Mouse (Mus musculus) forebrain, embryonic 11.5 days (tissue): Measurements from ENCODE around the gene Ints11. TPM values are rescaled to one million over a fixed set of nuclear protein-coding genes. Genes with fewer than 3 reads are reported as not detected.

Experiments used
- ATAC-seq: fragments of 200-750 bp; cut with Nextera tagmentation; replicated peaks from 2 replicates; pipeline ENCODE4 v1.8.0; 2017; ENCODE audit warnings: moderate TSS enrichment; ENCODE audit not compliant: low FRiP score
- DNase-seq: peaks from one replicate; pipeline ENCODE4 v3.0.0-alpha.2; 2017; ENCODE audit warnings: low spot score
- H3K27ac ChIP-seq: fragments of 300-500 bp; sonication (generic); 2 replicates; pipeline ENCODE4 v1.5.1; 2014; ENCODE audit warnings: low read depth, low read length
- H3K27me3 ChIP-seq: fragments of 300-500 bp; sonication (generic); 2 replicates; pipeline ENCODE4 v1.6.1; 2014; ENCODE audit warnings: mild to moderate bottlenecking, low read length, mixed read lengths; ENCODE audit not compliant: control insufficient read depth, insufficient read depth
- H3K36me3 ChIP-seq: fragments of 300-500 bp; sonication (generic); 2 replicates; pipeline ENCODE4 v1.6.1; 2014; ENCODE audit warnings: mild to moderate bottlenecking, low read length, moderate library complexity, mixed read lengths; ENCODE audit not compliant: control insufficient read depth, insufficient read depth
- H3K4me1 ChIP-seq: fragments of 300-500 bp; sonication (generic); replicated peaks from 2 replicates; pipeline ENCODE4 v1.6.1; 2014; ENCODE audit warnings: low read length, mixed read lengths; ENCODE audit not compliant: control insufficient read depth, insufficient read depth
- H3K4me2 ChIP-seq: fragments of 300-500 bp; sonication (generic); 2 replicates; pipeline ENCODE4 v1.6.1; 2014; ENCODE audit warnings: low read depth, mild to moderate bottlenecking, low read length, moderate library complexity, mixed read lengths; ENCODE audit not compliant: severe bottlenecking
- H3K4me3 ChIP-seq: fragments of 300-500 bp; sonication (generic); 2 replicates; pipeline ENCODE4 v1.5.1; 2014; ENCODE audit warnings: low read depth, low read length
- H3K9ac ChIP-seq: fragments of 300-500 bp; sonication (generic); 2 replicates; pipeline ENCODE4 v1.6.1; 2014; ENCODE audit warnings: low read length
- H3K9me3 ChIP-seq: fragments of 300-500 bp; sonication (generic); 2 replicates; pipeline ENCODE4 v1.6.1; 2016; ENCODE audit warnings: low read length, mixed read lengths; ENCODE audit not compliant: control insufficient read depth
- WGBS: fragments of 180-500 bp; shearing (Covaris S2); extraction: QIAGEN DNeasy Blood & Tissue Kit; methylation state at CpG from one replicate; pipeline ENCODE4 v1.1.7; 2014; 5-methylcytosine and 5-hydroxymethylcytosine counted together
- polyA plus RNA-seq: library from polyadenylated mRNA; unstranded; fragments of >200 nt; fragmentation: Nextera tagmentation; extraction: Ambion mirVana; gene quantifications from 2 replicates; pipeline ENCODE4 v1.2.1, GENCODE M21; 2014

Gene Ints11
- polyA plus RNA-seq, 1 experiment from 2014 or later: 108 TPM

DNA sequence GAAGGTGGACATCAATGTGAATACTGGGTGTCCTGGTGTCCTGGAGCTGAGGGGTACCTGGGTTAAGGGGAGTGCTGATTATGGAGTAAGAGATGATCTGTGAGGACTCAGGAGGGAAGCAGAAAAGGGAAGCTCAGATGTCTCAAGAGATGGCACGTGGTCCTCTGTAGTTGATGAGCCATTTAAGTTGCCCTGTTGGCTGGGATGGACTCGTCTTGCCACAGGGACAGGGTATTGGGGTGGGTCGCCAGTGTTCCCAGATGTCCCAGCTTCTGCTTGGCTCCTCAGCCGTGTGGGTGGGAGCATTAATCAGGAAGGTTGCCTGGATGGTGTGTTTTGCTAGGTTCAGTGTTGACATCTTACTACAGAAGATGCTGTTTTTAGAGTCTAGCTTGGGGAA, 36.1 kb upstream of the Ints11 start:
- ATAC-seq: no peak
- Histone ChIP-seq H3K27ac (no peak overlapping the region), H3K4me3 (no peak overlapping the region), H3K9ac (no peak overlapping the region), H3K4me2 (no peak overlapping the region), H3K4me1 (peaks cover 12% of the 10 kb centered on the region), H3K9me3 (no peaks in the 10 kb centered on the region), H3K36me3 (no peaks in the 10 kb centered on the region; the same call in 1 of the 2 replicates), H3K27me3 (no peaks in the 10 kb centered on the region)
- DNase-seq: no peak
- 83% methylated on average over 4 of the region's 4 CpGs for WGBS

GRCm38 (mm10) chr4:155833836-155834235, 35.5 kb upstream of the Ints11 start:
- Histone ChIP-seq H3K9ac (no peak overlapping the region), H3K4me3 (no peak overlapping the region), H3K9me3 (no peaks in the 10 kb centered on the region), H3K27ac (no peak overlapping the region), H3K27me3 (no peaks in the 10 kb centered on the region), H3K4me1 (peaks cover 12% of the 10 kb centered on the region), H3K4me2 (no peak overlapping the region), H3K36me3 (no peaks in the 10 kb centered on the region; the same call in 1 of the 2 replicates)
- ATAC-seq (peak; percentile 15), DNase-seq (peak; percentile 79)
- 40% methylated on average over 2 of the region's 2 CpGs for WGBS

GRCm38 (mm10) chr4:155837404-155838010, 31.8 kb upstream of the Ints11 start:
- ATAC-seq (no peak), DNase-seq (no peak)
- Histone ChIP-seq H3K4me3 (no peak overlapping the region), H3K9ac (no peak overlapping the region), H3K27me3 (peaks cover 5% of the 10 kb centered on the region; the same call in 1 of the 2 replicates), H3K36me3 (no peaks in the 10 kb centered on the region; the same call in 1 of the 2 replicates), H3K4me2 (no peak overlapping the region), H3K27ac (no peak overlapping the region), H3K9me3 (no peaks in the 10 kb centered on the region), H3K4me1 (peaks cover 23% of the 10 kb centered on the region)
- WGBS: 88% methylated on average over 11 of the region's 11 CpGs

GRCm38 (mm10) chr4:155838187-155839153, 30.9 kb upstream of the Ints11 start:
- H3K9me3 ChIP-seq: no peaks in the 10 kb centered on the region
- H3K27ac ChIP-seq: no peak overlapping the region
- H3K9ac ChIP-seq: no peak overlapping the region
- 67% methylated on average over 8 of the region's 8 CpGs for WGBS
- H3K4me3 ChIP-seq: no peak overlapping the region
- peaks cover 23% of the 10 kb centered on the region for H3K4me1 ChIP-seq
- no peak overlapping the region for H3K4me2 ChIP-seq
- no peak for ATAC-seq
- H3K36me3 ChIP-seq: no peaks in the 10 kb centered on the region
- DNase-seq: no peak
- peaks cover 5% of the 10 kb centered on the region; the same call in 1 of the 2 replicates for H3K27me3 ChIP-seq

- Histone ChIP-seq H3K4me1 (peaks cover 19% of the 10 kb centered on the region; the same call in 1 of the 2 replicates), H3K4me3 (peak within 1 kb of the TSS; percentile 31), H3K27me3 (peaks cover 5% of the 10 kb centered on the region; the same call in 1 of the 2 replicates), H3K9me3 (no peaks in the 10 kb centered on the region), H3K36me3 (no peaks in the 10 kb centered on the region), H3K27ac (0 out of 2 replicates have a peak within 1 kb of the TSS, but pooled peaks have one; percentile 12), H3K9ac (peak within 1 kb of the TSS; percentile 60), H3K4me2 (peak within 1 kb of the TSS; percentile 51)
- DNase-seq: peak; percentile 88
- ATAC-seq: peak; percentile 86
- under 1% methylated on average over 16 of the region's 16 CpGs for WGBS
These were observed 29.8 kb upstream of the Ints11 start, which contains the start of gene Mxra8 for GRCm38 (mm10) chr4:155839483-155839910. Gene Mxra8 (plus strand): TSS chr4:155839680.

GRCm38 (mm10) chr4:155840076-155841002, 29.0 kb upstream of the Ints11 start:
- ATAC-seq (peak; percentile 19), DNase-seq (peak; percentile 51)
- Histone ChIP-seq H3K4me2 (peak overlapping the region; percentile 51), H3K4me1 (peaks cover 19% of the 10 kb centered on the region; the same call in 1 of the 2 replicates), H3K36me3 (no peaks in the 10 kb centered on the region), H3K27me3 (peaks cover 5% of the 10 kb centered on the region; the same call in 1 of the 2 replicates), H3K9me3 (no peaks in the 10 kb centered on the region), H3K27ac (no peak overlapping the region), H3K9ac (peak overlapping the region; percentile 60), H3K4me3 (peak overlapping the region; percentile 31)
- WGBS: 6% methylated on average over 8 of the region's 8 CpGs

GRCm38 (mm10) chr4:155841003-155841454, 28.3 kb upstream of the Ints11 start:
- Histone ChIP-seq H3K27ac (no peak overlapping the region), H3K36me3 (no peaks in the 10 kb centered on the region), H3K4me3 (peak overlapping the region; percentile 31), H3K4me1 (peaks cover 19% of the 10 kb centered on the region; the same call in 1 of the 2 replicates), H3K27me3 (peaks cover 5% of the 10 kb centered on the region; the same call in 1 of the 2 replicates), H3K4me2 (peak overlapping the region; percentile 51), H3K9me3 (no peaks in the 10 kb centered on the region), H3K9ac (peak overlapping the region; percentile 60)
- peak; percentile 61 for ATAC-seq
- under 1% methylated on average over 32 of the region's 32 CpGs for WGBS
- peak; percentile 74 for DNase-seq
